Mouse (Mus musculus) spleen, adult 18-20 months (tissue): ENCODE data around the gene Hk1.

ENCODE experiments used
- DNase-seq, 2 experiments: peaks; one replicate each; pipeline ENCODE4 v3.0.0; 2022; ENCODE audit warnings: mixed read lengths in 2 of 2

Gene Hk1

DNA sequence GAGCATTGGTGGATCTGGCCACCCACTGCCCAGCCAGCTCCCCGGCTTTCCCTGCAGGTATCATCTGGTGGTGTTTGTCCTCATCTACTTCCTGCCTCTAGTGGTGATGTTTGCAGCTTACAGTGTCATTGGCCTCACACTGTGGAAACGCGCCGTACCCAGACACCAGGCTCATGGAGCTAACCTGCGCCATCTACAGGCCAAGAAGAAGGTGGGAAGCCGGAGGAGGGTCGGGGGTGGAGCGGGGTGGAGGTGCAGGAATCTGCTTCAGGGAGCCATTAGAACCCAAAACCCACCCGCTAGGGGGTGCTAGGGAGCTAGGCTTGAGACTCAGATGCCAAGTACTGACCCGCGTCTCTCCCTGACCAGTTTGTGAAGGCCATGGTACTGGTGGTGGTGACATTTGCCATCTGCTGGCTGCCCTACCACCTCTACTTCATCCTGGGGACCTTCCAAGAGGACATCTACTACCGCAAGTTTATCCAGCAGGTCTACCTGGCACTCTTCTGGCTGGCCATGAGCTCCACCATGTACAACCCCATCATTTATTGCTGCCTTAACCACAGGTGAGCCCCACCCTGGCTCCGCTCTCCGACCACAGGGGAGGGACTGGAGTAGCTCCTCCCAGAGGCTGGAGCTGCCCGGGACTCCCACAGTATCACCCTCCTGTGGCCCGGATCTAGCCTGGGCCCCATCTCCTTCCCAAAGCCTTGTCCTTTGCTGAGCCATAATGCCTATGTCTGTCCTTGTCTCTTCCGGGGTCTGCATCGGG, 118.4 kb downstream of the Hk1 start:
- DNase-seq = peak in 1 of 2 experiments; percentile 52

GRCm38 (mm10) chr10:62258298-62258697, 121.4 kb downstream of the Hk1 start:
- no peak for DNase-seq

DNA sequence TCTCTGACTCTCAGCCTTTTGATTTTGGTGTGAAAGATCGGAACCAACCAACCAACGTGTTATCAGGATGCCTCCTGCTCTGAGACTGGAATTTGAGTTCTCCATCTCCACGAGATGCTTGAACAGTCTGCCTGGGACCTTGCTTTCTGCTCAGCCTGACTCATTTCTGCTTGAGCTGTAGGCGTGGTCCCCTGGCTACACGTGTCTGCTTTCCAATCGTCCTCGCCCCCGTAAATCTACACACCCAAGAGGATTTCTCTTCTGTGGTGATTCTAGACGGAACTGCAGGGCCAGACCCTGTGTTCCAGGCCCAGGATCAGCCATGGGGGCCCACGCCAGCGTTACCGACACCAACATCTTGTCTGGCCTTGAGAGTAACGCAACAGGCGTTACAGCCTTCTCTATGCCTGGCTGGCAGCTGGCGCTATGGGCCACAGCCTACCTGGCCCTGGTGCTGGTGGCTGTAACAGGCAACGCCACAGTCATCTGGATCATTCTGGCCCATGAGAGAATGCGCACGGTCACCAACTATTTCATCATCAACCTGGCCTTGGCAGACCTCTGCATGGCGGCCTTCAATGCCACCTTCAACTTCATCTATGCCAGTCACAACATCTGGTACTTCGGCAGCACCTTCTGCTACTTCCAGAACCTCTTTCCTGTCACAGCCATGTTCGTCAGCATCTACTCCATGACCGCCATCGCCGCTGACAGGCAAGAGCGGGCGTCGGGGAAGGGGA, 127.0 kb downstream of the Hk1 start:
- DNase-seq = no peak

GRCm38 (mm10) chr10:62252000-62252488, 127.7 kb downstream of the Hk1 start, which contains the start of gene Tacr2:
Gene Tacr2, plus strand, starts transcription at chr10:62252438.
- DNase-seq = no peak

- DNase-seq = peak in 1 of 2 experiments; percentile 20
Observed at GRCm38 (mm10) chr10:62247815-62248214, 131.9 kb downstream of the Hk1 start.

DNA sequence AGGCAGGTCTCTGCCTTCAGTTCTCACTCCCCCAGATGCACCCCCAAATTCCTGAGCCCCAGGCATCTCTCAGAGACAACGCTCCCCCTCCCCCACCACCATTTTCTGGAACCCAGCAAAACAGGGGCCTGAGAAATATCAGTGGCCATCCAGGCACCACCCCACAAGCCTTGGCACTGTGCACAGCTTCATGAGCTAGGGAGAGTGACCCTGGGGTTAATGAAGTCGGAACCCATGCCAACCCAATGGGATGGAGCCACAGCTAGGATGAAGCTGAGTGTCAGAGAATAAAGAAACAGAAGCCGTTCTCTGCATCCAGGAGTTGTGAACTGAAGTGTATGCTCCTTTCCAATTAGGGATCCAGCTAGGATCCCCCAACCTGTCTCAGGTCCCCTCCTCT, 132.6 kb downstream of the Hk1 start:
- no peak for DNase-seq

DNA sequence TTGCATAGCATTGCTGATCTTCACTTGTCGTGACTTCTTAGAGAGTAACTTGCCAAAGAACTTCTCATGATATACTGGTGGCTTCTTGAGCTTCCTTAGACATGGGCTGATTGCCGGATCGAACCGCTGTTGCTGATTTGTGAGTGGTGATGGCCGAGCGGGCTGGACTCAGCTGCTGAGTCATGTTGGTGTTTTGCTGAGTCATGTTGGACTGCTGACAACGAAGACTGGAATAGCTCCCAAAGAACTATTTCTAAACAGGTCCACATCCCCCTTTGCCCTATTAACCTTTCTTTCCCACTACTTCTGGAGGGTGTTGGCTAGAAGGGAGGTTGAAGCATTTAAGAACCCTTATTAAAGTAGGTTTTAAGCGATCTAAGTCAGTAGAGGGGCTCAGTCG, 135.6 kb downstream of the Hk1 start:
- DNase-seq = no peak

DNA sequence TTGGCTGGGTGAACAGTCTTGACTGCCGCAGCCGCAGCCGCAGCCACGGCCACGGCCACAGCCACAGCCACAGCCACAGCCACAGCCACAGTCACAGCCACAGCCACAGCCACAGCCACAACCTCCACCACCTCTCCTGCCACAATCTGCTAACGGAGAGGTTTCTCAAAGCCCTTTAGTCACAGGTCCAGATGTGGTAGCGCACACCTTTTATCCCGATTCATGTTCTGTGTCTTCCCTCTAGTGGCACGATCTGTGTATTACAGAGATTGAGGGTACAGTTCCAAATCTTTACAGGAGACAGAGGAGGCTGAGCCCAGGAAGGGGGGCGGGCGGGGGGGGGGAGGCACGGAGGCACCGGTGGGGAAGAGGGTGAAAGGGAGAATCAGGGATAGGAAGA, 136.8 kb downstream of the Hk1 start:
- peak in 1 of 2 experiments; percentile 46 for DNase-seq

DNA sequence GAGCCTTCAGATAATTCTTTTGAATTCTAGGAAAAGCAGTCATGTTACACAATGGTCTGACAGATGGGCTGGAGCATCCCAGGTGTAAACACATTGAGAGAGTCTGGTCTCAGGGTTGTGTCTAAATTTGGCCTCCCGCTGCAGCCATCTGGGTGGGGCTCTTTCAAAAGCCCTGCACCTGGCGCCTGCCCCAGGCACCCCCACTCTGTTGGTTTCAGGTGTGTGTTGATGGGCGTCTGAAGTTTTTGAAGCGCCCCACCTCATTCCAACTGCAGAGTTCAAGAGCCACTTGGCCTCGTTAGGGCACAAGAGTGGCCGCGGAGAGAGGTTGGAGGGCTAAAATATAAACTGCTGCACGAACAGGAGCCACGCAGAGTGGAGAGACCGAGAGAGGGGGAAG, 137.3 kb downstream of the Hk1 start:
- no peak for DNase-seq

DNA sequence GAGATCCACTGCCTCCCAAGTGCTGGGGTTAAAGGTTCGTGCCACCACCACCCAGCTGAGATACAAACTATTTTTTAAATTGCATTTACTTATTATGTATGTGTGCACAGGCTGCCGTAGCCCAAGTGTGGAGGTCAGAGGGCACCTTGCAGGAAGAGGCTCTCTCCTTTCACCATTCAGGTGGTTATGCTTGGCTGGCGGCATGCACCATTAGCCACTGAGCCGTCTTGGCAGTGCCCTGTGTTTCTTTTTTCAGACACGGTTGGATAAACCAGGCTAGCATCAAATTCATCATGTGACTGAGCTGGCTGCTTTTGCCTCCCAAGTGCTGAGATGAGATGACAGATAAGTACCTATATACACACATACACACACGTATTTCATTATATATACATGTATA, 140.4 kb downstream of the Hk1 start:
- DNase-seq = no peak

DNA sequence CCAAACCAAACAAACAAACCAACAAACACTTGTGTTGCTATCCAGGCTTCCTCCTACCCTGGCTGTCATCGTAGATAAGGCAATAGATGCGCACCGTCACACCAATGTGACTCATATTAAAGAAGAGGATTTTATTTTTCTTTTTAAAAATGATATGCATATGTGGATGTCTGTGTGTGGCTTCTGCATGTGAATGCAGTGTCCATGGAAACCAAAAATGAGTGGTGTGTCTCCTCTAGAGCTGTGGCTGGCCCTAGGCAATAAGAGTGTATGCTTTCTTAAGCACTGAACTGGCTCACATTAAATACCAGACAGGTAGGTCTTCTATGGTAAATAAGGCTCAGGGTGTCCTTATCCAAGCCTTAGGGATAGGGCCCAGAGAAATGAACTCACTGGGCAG, 141.0 kb downstream of the Hk1 start:
- DNase-seq = no peak

GRCm38 (mm10) chr10:62237205-62237604, 142.5 kb downstream of the Hk1 start:
- DNase-seq = no peak

GRCm38 (mm10) chr10:62236165-62236564, 143.5 kb downstream of the Hk1 start:
- DNase-seq = no peak

DNA sequence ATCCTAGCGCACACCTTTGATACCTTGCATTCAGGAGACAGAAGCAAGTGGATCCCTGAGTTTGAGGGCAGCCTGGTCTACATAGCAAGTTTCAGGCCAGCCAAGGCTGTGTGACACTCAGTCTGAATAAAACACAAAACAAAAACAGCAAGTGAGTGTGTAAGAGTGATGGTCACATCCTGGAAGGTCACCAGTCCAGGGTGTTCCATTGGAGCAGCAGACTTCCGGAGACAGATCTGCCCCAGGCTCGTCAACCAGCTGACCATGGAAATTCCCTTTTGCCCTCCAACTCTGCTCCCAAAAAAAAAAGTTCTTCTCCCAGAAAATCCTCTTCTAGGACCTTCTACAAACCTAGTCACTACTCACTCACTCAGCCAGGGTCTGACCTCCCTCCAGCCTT, 147.9 kb downstream of the Hk1 start:
- no peak for DNase-seq

DNA sequence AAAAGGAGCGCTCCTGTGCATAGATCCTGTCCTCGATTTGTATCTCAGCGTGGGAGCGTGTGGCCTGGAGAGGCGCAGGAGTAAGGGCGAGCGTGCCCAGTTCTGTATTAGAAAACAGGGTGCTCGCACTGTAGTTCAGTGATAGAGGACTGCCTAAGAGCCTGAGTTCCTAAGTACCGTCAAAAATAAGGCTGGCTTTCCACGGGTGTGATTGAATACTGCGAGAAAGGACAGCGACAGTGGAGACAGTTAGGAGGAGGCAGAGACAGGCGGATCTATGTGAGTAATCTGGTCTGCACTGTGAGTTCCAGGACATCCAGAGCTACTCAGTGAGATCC, 148.3 kb downstream of the Hk1 start:
- DNase-seq = no peak

GRCm38 (mm10) chr10:62230708-62231394, 148.9 kb downstream of the Hk1 start, which contains the start of gene Tspan15:
Gene Tspan15, minus strand, starts transcription at chr10:62231251.
- DNase-seq = peak; percentile 80 to 83

- no peak for DNase-seq
Observed at GRCm38 (mm10) chr10:62228126-62228525, 151.6 kb downstream of the Hk1 start.

- DNase-seq = no peak
Observed at GRCm38 (mm10) chr10:62225839-62226238, 153.9 kb downstream of the Hk1 start.

DNA sequence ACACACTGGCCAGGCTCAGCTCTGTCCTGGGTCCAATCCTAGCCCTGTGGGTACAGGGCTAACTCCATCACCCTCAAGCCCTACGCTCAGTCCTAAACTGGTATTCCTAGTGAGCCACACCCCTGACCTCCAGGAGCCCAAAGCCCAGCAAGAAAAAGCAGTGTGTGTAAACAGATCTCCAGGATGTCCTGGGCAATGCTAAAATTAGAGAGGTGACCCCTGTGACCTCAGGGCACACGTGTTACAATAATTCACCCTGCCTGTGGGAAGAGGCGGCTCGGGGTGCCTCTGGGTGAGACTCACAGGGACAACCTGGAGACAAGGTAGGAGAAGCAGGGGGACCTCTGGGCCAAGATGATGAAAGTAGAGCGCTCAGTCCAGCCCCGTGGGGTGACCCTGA, 155.5 kb downstream of the Hk1 start:
- DNase-seq = no peak

GRCm38 (mm10) chr10:62222777-62223176, 156.9 kb downstream of the Hk1 start:
- DNase-seq = no peak

- DNase-seq = no peak
Observed at GRCm38 (mm10) chr10:62221647-62222046, 158.1 kb downstream of the Hk1 start.

DNA sequence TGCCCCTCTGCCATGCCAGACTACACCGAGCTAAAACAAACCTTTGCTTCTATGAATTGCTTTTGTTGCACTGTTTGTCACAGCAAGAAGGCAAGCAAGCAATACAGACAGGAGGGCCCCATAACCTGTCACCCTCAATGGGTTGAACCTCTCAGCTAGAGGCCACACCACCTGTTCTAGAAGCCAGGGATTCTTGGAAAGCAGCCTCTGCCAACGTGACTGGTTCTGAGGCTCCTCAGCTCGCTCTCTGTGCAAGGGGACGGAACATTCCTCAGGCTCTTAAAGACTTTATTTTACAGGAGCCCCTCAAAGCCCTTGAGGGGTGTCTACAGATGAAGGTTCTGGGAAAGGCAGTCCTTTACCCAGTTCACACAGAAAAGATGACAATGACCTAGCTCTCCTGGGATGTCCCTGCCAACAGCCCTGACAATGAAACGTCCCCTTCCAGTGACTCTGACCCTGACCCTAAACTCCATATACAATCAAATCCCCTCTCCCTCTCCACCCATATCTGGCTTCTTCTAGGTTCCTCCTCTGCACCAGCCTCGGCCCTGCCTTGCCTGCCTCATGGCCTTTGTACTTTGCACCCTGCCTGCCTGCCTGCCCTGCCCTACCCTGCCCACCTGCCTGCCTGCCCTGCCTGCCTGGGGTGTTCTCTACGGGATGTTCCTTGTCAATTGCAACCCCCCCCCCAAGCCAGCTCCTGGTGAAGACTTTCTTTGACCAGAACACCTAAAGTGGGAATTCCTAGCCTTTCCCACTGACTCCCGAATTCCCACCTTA, 158.8 kb downstream of the Hk1 start:
- DNase-seq = no peak
